Mouse (Mus musculus): ENCODE results near the gene Ankrd44. TPM values are rescaled to one million over a fixed set of nuclear protein-coding genes. Genes with fewer than 3 reads are reported as not detected.
"Not testable (repeated sequence)": the region's sequence is repeated elsewhere in the genome, so short reads cannot be mapped to it uniquely, and the experiment has no call there.

Ankrd44 gene
- total RNA-seq (2021): 10 to 100 TPM; 22.1 to 22.2 TPM

GRCm38 (mm10) chr1:54925971-54926771, at the start of gene Ankrd44:
Gene Ankrd44 (minus strand): TSS chr1:54926387.
- intact Hi-C loops (cut with DNase I): loop anchor here (2.0 to 5.0 kb wide), 2 partner anchors 93 to 259 kb away; no protein-coding TSS in a partner anchor
- DNase-seq (ENCODE audit: low spot score in 2 of 2): peak; percentile 66 to 76

- intact Hi-C loops (cut with DNase I): loop anchor here (10.0 kb wide), 2 partner anchors 217 to 417 kb away; partner anchors contain the start of gene Pgap1
- no peak for DNase-seq (ENCODE audit: low spot score in 2 of 2)
Measured at GRCm38 (mm10) chr1:54971687-54972404, 45.7 kb upstream of the Ankrd44 start.

DNA sequence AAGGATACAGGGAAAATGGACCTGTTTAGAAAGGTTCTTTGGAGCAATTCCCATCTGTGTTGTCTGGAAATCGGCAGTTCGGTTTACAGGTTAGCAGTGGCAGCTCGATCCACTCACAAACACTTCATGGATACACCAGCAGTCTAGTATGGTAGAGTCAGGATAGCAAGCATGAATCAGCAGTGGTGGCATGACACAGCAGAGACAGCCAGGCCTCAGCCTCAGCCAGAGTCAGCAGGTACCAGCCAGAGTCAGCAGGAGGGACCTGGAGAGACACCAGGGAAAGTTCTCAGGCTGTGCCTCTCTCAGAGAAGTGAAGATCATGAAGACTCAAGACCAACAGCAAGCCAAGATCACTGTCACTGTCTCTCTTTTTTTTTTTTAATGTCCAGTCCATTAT, 40.7 kb upstream of the Ankrd44 start:
- no peak for DNase-seq (ENCODE audit: low spot score in 2 of 2)
- intact Hi-C loops (cut with DNase I): no loop called here

DNA sequence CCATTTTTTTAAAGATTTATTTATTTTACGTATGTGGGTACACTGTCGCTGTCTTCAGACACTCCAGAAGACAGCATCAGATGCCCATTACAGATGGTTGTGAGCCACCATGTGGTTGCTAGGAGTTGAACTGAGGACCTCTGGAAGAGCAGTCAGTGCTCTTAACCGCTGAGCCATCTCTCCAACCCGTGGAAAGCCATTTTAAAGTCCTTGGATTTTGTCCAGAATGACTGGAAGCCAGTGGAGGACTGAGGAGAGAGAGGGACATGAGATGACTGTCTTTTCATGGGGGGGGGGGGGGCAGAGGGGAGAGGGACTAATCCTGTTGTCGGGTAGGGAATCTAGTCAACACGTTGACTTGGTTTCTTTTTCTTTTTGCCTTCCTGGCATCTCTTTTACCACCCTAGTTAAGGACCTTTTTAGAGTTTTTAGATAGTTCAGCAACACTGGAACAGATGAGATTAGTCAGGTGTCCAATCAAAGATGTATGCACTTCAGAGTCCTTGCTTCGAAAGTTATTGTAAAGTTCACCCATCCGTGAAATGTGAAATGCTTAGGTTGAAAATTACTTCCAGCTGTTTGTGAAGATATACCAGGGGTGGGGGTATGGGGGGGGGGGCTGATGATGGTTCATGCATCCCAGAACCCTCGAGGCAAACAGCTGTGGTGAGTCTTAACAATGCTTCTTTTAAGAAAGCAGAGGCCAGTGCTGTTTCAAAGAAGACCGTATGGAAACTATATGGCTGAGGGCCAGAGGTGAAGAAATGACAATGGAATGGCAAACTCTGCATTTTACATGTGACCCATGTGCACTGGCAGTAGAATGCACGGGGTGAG, 39.2 kb upstream of the Ankrd44 start:
- intact Hi-C loops (cut with DNase I): no loop called here
- DNase-seq (ENCODE audit: low spot score in 2 of 2): no peak

- DNase-seq (ENCODE audit: low spot score in 2 of 2): no peak
- intact Hi-C loops (cut with DNase I): no loop called here
Measured at GRCm38 (mm10) chr1:54961724-54962123, 35.5 kb upstream of the Ankrd44 start.

- DNase-seq (ENCODE audit: low spot score in 2 of 2): no peak
- intact Hi-C loops (cut with DNase I): no loop called here
Measured at GRCm38 (mm10) chr1:54960613-54961165, 34.5 kb upstream of the Ankrd44 start.

- DNase-seq (ENCODE audit: low spot score in 2 of 2): no peak
Measured at GRCm38 (mm10) chr1:54958525-54958924, 32.3 kb upstream of the Ankrd44 start.

GRCm38 (mm10) chr1:54956995-54957394, 30.8 kb upstream of the Ankrd44 start:
- DNase-seq (ENCODE audit: low spot score in 2 of 2); intact Hi-C loops (cut with DNase I): not testable (repeated sequence)

More at GRCm38 (mm10) chr1:54958525-54958924, 32.3 kb upstream of the Ankrd44 start:
- intact Hi-C loops (cut with DNase I): no loop called here

DNA sequence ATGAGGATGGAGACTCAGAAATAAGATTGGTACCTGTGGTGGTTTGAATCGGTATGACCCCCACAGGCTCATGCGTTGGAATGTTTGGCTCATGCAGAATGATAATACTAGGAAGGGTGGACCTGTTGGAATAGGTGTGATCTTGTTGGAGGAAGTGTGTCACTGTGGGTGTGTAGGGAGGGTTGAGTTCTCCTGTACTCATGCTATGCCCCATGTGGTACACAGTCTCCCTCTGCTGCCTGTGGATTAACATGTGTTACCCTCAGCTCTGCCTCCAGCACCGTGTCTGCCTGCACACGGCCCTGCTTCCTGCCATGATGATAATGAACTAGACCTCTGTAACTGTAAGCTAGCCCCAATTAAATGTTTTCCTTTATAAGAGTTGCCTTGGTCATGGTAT, 28.7 kb upstream of the Ankrd44 start:
- DNase-seq (ENCODE audit: low spot score in 2 of 2): no peak
- intact Hi-C loops (cut with DNase I): no loop called here

DNA sequence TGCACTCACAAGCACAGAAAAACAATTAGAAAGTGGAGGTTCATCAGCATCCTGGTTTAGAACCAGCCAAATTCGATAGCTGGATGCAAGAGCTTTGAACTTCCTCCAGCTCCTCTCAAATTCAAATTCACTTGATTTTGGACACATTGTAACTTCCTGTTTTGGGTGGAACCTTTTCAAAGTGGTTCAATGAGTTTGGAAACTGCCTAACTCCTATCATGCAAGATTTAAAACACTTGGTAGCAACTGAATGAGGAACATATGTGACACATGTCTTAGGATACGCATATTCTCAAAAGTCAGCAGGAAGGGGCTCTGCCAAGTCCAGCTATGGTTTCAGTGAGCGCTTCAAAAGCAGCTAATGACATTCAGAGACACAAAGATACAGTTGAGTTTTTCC, 18.5 kb upstream of the Ankrd44 start:
- no peak for DNase-seq (ENCODE audit: low spot score in 2 of 2)
- intact Hi-C loops (cut with DNase I): no loop called here

DNA sequence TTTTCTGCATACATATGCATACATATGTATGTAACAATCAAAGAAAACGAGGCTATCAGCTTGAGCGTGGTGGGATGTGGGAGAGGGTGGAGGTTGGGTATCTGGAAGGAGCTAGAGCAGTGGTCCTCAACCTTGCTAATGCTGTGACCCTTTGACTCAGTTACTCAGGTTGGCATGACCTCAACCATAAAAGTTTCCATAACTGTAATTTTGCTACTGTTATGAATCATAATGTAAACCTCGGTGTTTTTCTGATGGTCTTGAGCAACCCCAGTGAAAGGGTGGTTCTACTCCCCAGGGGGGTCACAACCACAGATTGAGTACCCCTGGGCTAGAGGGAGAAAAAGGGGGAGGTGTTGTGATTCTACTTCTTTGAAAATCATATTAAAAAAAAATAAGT, 9.3 kb upstream of the Ankrd44 start:
- intact Hi-C loops (cut with DNase I): no loop called here
- DNase-seq (ENCODE audit: low spot score in 2 of 2): no peak

DNA sequence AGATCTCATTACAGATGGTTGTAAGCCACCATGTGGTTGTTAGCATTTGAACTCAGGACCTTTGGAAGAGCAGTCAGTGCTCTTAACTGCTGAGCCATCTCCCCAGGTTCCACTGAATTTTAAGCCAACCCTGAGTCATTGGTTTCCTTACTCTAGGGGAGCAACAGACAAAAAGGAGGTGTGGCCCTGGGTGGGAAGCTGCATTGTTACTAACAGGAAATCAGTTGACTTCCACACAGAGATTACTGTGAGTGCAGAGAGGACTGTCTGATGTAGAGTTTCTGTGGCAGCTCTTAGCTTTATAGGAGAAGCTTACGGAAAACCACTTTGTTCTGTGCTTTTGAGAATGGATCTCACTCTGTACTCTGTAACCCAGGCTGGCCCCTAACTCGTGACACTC, 8.7 kb upstream of the Ankrd44 start:
- DNase-seq (ENCODE audit: low spot score in 2 of 2): no peak
- intact Hi-C loops (cut with DNase I): no loop called here

GRCm38 (mm10) chr1:54933646-54934045, 7.5 kb upstream of the Ankrd44 start:
- intact Hi-C loops (cut with DNase I): no loop called here
- DNase-seq (ENCODE audit: low spot score in 2 of 2): no peak

DNA sequence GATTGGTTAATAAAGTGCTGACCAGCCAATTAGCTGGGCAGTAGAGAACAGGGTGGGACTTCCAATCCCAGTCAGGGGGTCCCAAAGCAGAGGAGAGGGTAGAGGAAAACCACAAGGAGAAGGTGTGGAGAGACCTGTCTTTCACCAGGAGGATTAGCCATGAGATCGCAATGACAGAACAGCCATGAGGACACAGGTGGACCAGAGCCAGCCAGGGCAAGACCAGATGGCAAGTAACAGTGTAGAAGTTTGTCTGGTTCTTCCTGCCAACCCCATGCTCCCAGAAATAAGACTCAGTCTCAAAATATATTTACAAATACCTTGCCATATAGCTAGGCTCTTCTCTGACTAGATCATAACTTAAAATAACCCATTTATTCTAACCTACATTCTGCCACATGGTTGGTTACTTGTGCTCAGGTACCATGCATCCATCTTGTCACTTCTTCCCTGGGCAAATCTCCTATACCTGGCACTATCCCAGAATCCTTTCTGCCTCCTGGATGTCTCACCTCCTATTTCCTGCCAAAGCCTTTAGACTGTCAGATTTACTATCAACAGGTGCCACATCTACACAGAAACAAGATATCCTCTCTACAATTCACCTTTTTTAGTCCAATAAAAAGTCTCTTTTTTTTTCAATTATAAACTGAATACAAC, 6.4 kb upstream of the Ankrd44 start:
- DNase-seq (ENCODE audit: low spot score in 2 of 2): no peak
- intact Hi-C loops (cut with DNase I): no loop called here

DNA sequence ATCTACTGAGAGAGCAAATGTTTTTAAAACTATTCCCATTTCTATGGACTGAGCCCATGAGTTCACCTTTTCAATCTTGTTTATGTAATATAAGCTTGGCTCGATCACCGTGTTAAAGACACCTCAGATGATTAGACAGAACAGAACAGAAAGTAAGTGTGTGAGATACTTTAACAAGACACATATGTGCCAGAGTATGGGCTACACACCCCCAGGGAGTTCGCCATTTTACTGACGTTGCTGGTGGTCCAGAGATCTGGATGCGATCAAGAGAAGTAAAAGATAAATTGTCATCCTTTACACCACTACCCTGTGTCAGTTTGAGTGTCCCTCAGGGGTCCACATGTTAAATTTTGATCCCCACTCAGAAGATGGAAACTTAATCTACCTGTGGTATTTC, 5.0 kb upstream of the Ankrd44 start:
- intact Hi-C loops (cut with DNase I): no loop called here

DNA sequence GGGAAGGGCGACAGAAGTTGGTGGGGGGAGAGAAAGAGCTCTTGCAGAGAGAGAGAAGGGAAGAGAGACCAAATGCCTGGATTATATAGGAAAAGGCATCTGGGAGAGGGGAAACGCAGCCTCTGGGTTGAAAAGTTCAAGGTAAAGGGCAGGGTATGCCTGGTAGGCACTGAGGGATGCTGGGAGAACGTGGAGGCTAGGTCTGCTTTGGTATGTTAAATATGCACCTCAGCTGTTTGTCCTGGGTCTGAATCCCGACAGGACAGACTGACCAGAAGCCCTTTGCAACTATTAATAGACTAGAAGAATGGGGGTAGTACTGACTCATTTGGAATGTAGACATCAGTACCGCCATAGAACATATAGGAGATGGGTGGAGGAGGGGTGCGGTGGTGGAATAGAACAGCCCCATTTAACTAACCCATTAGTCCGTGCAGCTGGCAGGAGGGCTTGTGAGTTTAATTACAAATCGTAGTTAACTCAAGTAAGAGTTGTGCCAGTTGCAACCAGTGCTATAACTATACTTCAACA, 4.5 kb upstream of the Ankrd44 start:
- DNase-seq (ENCODE audit: low spot score in 2 of 2): no peak
- intact Hi-C loops (cut with DNase I): no loop called here

More for the DNA sequence above, 5.0 kb upstream of the Ankrd44 start:
- DNase-seq (ENCODE audit: low spot score in 2 of 2): no peak

DNA sequence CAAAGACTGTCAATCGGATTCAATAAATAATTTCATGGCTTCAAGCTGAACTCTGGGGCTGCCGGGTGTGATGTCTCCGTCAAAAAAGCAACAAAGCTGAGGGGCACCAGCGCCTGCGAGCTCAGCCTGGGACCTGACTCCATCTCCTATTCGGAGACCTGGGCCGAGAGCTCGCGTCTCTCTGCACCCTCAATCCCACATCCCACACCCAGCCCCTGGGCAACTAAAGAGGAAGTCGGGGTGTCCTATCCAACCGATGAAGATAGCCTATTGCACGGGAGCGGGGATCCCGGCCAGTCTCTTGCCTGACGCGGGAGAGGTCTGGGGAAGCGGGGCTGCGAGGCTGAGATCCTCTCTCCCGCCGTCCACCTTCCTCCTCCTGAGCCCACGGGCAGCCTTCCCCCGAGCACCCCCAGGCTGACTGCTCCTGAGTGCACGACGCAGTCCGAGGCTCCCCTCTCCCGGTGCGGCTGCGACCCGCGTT, 694 bp downstream of the Ankrd44 start:
- peak in 1 of 2 experiments; percentile 20 for DNase-seq (ENCODE audit: low spot score in 2 of 2)

GRCm38 (mm10) chr1:54924760-54925159, 1.4 kb downstream of the Ankrd44 start:
- intact Hi-C loops (cut with DNase I): loop anchor here (5.0 kb wide), 1 partner anchor 257 kb away; no protein-coding TSS in a partner anchor
- no peak for DNase-seq (ENCODE audit: low spot score in 2 of 2)

More for the DNA sequence above, 694 bp downstream of the Ankrd44 start:
- intact Hi-C loops (cut with DNase I): loop anchor here (5.0 kb wide), 1 partner anchor 258 kb away; no protein-coding TSS in a partner anchor

- no peak for DNase-seq (ENCODE audit: low spot score in 2 of 2)
- intact Hi-C loops (cut with DNase I): no loop called here
Measured at GRCm38 (mm10) chr1:54924309-54924685, 1.9 kb downstream of the Ankrd44 start.

Measured in left cerebral cortex, postnatal 25 days (tissue).